Mouse (Mus musculus) lung, adult 2 months (tissue): Measurements from ENCODE around the gene Msi1.

Experiments used
- CTCF ChIP-seq: fragments of 200-500 bp; IDR thresholded peaks from 2 replicates; pipeline ENCODE4 v1.5.1; 2011; ENCODE audit warnings: mild to moderate bottlenecking, low read length, control low read depth; ENCODE audit not compliant: insufficient read depth
- POLR2A ChIP-seq: fragments of 200-500 bp; IDR thresholded peaks from 2 replicates; pipeline ENCODE4 v1.6.1; 2011; ENCODE audit warnings: low read depth, mild to moderate bottlenecking, control low read depth, low read length, borderline replicate concordance; ENCODE audit errors: extremely low read depth

DNA sequence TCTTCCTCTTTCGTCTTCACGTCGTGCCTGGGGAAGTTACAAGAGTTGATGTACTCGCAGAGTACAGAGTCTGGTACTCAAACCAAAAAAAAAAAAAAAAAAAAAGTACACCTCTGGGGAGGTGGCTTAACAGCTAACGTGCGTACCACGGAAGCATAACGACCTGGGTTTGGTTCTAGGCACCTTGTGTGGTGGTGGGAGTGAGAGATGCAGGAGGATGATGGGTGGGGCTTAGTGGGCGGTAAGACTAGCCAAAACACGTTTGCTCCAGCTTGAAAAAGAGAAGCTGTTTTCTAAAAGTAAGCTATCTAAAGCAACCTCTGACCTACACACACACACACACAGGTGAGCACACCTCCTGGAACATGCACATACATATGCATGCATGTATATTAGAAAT is 34.6 kb upstream of the Msi1 start:
- TF ChIP-seq CTCF (no peak), POLR2A (no peak)
